Mouse (Mus musculus) left cerebral cortex, adult 2 months (tissue): ENCODE data around the gene Elovl5. TPM values are rescaled to one million over a fixed set of nuclear protein-coding genes. Genes with fewer than 3 reads are reported as not detected.

ENCODE experiments used
- DNase-seq, 2 experiments: peaks; one replicate each; pipeline ENCODE4 v3.0.0; 2021 to 2022; ENCODE audit warnings: low spot score in 2 of 2, mixed read lengths in 1 of 2; ENCODE audit errors: extremely low spot score in 1 of 2
- H3K27ac ChIP-seq: fragments of 200-600 bp; 2 replicates; pipeline ENCODE4 v1.8.1; 2022
- H3K4me3 ChIP-seq: fragments of 200-600 bp; 2 replicates; pipeline ENCODE4 v1.8.1; 2022
- CTCF ChIP-seq: fragments of 200-600 bp; IDR thresholded peaks from 2 replicates; pipeline ENCODE4 v1.8.1; 2022; ENCODE audit warnings: antibody characterized with exemption, mild to moderate bottlenecking, moderate library complexity
- intact Hi-C: fragments of 180-260 bp; cut with DNase I; formaldehyde crosslinking; loops from one replicate; pipeline ENCODE4 v1.15.1; 2025
- long read RNA-seq, 2 experiments: library from polyadenylated mRNA; stranded (forward); transcript quantifications; one replicate each; pipeline ENCODE4 v2.0.0; 2021; ENCODE audit warnings: borderline mapping rate in 2 of 2
- total RNA-seq, 2 experiments: library from RNA; stranded (reverse); gene quantifications; 2 replicates each; pipeline ENCODE4 v1.2.3; 2021

Elovl5 gene
- total RNA-seq: 10 to 100 TPM; 60.4 to 62.7 TPM
- long read RNA-seq, experiment 1, transcript Elovl5-201 (8 exons, 2,782 nt): major isoform, 45 of 65 reads
- long read RNA-seq, experiment 1, partial matches to known transcripts: 14 of 65 reads
- long read RNA-seq, experiment 1, other reads (novel, unspliced or antisense): 6 of 65 reads
- long read RNA-seq, experiment 2, transcript Elovl5-201 (8 exons, 2,782 nt): major isoform, 50 of 70 reads
- long read RNA-seq, experiment 2, partial matches to known transcripts: 16 of 70 reads
- long read RNA-seq, experiment 2, other reads (novel, unspliced or antisense): 4 of 70 reads

DNA sequence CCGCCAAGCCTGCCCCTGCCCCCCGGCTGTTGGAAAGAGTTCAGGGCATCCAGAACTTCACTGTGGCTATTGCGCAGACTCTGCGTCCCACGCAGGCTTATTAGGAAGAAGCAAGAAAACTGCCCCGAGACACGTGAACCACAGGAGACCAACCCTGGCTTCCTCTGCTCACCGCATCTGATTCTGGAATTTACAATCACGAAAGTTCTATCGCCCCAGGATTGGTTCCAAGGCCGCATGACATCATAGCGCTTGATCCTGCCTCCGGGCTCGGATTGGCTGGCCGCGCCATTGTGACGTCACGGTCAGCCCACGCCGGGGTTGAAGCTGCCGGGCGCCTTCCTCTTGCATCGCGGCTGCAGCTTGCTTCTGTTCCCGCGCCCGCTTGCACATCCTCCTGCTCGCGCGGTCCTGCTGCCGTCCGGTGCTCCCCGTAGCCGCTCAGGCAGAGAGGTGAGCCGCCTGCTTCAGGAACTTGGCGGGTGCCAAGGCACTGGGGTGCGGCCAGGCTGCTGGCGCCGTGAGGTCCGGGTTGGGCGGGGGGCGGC is at the start of gene Elovl5:
Elovl5 (plus strand) TSS at position 291 of the 548 bp plus-strand sequence.
- Histone ChIP-seq H3K4me3 (peak within 1 kb of the TSS; percentile 81), H3K27ac (peak within 1 kb of the TSS; percentile 87)
- DNase-seq: peak; percentile 97 to 98
- intact Hi-C loops: loop anchor here (2.0 to 5.0 kb wide), 4 partner anchors 50 to 190 kb away; partner anchors contain the start of genes Fbxo9, Gclc and Ick
- TF ChIP-seq CTCF: no peak; the same call in 1 of the 2 replicates

DNA sequence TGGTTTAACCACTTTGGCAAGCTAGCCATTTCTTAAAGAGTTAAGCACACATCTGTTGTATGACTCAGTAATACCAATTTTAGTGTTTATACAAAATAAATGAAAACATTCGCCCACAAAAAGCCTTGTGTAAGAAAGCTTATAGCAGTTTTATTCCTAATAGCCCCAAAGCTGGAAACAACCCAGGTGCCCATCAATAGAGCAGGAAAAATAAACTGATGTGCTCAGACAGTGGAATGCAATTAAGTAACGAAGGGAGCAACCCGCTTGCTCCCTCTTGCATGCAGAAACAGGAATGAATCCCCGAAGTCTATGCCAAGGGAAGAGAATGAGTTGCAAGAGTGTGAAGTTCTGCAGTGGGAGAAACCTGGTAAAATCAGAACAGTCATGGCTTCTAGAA is 25.7 kb upstream of the Elovl5 start:
- intact Hi-C loops: no loop called here
- no peak for DNase-seq
- no peak overlapping the region for H3K27ac ChIP-seq
- H3K4me3 ChIP-seq: no peak overlapping the region
- TF ChIP-seq CTCF: no peak

DNA sequence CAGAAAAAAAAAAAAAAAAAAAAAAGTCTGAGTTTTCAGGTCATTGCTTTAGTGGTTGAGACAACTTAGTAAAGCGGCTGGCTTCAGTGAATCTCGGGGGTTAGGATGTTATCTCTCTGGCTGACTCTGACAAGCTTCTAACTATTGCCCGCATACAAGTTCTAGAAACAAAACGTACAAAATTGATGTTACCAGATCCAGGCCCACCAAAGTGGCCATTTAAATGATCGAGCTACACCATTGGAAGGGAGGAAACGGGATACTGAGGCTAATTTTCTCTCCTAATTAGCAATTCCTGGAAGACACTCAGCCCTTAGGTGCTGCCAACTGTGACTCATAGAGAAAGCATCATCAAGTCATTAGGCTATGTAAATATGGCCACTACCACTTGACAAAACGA is 18.6 kb upstream of the Elovl5 start:
- Histone ChIP-seq H3K27ac (no peak overlapping the region), H3K4me3 (no peak overlapping the region)
- intact Hi-C loops: no loop called here
- DNase-seq: no peak
- TF ChIP-seq CTCF: no peak

DNA sequence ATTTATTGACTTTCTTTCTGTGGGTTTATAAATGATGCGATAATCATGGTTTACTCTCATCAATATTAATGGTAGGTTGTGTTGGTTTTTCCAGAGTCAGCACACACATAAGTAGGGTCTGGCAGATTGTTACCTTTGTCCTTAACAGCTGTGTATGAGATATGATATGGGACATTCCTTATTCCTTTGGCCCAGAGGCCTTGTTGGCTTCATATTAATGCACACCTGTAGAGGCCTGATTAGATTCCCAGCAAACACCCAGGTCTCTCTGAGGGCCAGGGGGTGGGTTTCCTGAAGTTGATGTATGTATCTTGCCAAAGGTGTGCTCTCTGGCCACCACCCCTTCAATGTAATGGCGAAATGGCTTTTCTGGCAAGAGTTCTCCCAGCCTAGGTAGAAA is 13.0 kb upstream of the Elovl5 start:
- no peak overlapping the region for H3K4me3 ChIP-seq
- intact Hi-C loops: no loop called here
- TF ChIP-seq CTCF: no peak
- DNase-seq: no peak
- no peak overlapping the region for H3K27ac ChIP-seq

DNA sequence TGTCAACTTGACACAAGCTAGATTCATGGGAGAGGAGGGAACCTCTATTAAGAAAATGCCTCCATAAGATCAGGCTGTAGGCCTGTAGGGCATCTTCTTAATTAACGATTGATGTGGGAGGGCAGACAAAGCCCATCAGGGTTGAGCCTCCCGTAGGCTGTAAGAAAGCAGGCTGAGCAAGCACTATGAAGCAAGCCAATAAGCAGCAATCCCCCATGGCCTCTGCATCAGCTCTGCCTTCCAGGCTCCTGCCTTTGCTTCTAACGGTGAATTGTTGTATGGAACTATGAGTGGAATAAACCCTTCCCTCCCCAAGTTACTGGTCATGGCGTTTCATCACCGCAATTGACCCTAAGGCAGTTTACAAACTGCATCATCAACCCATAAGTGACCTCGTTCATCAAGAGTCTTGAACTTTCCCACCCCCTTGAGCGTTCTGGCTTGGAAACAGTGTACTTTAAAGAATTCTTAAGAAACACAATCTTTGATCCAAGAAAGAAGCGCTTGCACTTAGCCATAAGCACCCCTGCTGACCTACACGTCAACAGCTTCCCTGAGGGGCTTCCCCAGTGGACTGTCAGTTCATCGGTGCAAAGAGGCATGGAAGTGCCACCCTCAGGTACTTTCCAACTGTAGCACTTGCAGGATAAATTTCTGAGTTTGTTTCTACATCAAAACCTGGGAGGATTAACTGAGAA is 7.4 kb upstream of the Elovl5 start:
- no peak for DNase-seq
- H3K4me3 ChIP-seq: peak overlapping the region; percentile 72
- intact Hi-C loops: loop anchor here (2.0 to 5.0 kb wide), 2 partner anchors 102 to 265 kb away; no protein-coding TSS in a partner anchor
- peak overlapping the region; percentile 92 for H3K27ac ChIP-seq
- TF ChIP-seq CTCF: no peak

DNA sequence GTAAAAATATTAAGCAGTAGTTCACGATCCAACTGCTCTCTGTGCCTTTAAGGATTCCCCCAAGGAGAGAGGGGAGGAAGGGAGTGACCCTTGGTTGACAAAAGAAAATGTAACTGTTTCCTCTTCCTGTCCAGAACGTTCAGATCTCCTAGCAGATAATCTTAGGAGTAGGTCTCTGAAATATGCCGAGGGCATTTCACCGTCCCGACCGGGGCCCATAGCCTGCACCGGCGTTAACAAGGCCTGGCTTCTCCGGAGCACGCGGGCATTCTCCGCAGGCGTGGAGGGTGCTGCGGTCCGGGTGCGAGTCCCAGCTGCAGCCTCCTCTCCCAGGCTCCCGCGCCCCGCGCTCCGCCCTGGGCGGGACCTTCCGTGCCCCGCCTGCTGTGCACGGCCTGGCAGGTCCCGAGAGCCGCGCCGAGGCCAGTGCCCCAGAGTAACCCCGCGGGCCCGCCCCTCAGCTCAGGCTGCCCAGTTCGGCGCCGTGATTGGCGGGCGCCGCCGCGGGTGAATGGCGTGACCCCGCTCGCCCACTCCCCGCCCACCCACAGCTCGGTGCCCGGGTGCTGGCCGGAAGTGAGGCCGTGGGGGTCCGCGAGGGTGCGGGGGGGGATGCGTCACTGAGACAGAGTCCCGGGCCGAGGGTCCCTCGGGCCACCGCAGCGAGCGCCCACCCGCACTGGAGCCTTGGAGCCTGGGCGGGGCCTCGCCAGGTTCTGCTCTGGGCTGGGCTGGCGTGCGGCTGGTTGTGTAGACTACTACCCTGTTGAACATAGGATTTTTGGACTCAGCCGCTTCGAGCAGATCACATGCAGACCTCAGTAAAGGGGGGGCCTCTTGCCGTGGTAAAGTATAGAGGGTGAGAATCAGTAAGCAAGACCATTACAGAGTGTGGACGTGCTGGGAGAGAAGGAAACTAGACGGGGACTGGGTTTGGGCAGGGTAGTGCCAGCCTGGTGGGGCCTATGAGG is 6.6 kb upstream of the Elovl5 start:
- DNase-seq: peak; percentile 82 to 88
- no peak for TF ChIP-seq CTCF
- Histone ChIP-seq H3K4me3 (peak overlapping the region; percentile 72), H3K27ac (peak overlapping the region; percentile 92)
- intact Hi-C loops: loop anchor here (2.0 to 5.0 kb wide), 2 partner anchors 103 to 264 kb away; no protein-coding TSS in a partner anchor

DNA sequence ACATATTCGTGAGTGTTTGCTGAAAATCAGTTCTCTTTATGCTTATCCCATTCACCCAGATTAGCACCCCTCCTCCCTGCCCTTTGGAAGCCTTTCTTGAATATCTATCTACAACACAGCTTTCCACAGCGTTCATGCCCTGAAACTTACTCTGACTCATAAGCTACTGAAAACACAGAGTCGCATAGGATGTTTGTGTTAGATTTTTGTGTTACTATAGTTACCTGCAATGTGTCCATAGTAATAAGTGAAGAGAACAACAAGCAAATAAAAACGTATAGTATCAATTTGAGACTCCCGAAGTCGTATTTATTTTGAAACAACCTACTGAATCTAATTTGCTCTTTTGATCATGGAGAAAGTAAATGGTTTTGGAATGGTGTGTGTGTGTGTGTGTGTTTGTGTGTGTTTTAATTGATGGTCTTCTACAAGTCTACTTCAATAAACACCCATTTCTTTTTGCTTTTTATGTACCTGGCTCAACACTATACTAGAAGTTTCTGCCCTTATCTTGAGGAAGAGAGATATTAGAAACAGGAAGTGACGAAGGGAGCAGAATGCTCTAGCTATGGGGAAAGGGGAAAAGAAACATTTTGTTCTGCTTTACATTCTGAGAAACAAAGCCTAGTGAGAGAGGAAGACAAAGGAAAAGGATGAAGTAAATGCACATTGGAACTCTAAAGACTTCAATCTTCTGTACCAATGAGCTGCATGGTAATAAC is 5.5 kb upstream of the Elovl5 start:
- no peak for DNase-seq
- intact Hi-C loops: loop anchor here (2.0 to 5.0 kb wide), 2 partner anchors 104 to 263 kb away; no protein-coding TSS in a partner anchor
- TF ChIP-seq CTCF: no peak
- Histone ChIP-seq H3K27ac (peak overlapping the region; percentile 92), H3K4me3 (peak overlapping the region; percentile 72)

DNA sequence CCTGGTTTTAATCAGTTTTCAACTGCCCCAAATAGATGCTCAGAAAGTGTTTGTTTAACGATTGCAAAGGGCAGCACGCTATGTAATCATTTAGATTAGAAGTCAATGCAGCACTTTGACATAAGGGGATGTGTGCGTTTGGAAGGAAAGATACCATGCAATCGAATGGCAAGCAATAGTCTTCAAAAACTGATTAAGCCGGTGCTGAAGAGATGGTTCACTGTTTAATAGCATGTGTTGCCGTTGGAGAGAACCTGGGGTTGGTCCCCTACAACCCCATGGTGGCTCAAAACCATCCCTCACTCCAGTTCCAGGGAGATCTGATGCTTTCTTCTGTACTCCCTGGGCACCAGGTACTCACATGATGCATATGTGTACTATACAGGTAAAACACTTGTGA is 4.9 kb upstream of the Elovl5 start:
- intact Hi-C loops: loop anchor here (5.0 kb wide), 1 partner anchor 105 kb away; no protein-coding TSS in a partner anchor
- DNase-seq: no peak
- no peak for TF ChIP-seq CTCF
- Histone ChIP-seq H3K4me3 (no peak overlapping the region), H3K27ac (no peak overlapping the region)

DNA sequence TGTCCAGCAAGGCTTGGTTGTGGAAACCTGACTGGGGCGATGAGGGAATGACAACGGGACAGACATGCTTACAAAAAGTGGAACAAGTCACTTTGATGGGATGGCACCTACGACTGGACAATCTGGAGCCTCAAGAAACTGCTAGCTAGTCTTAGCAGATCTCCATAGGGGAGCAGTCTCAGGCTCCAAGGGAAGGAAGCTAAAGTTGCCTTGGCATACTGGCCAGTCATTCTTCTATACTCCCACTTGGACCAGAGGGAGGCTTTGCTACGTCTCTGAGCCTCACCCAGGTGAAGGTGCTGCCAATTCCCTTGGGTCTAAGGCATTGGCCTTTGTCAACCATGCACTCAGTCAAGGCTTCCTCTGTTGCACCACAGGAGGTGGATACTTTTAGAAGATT is 2.5 kb upstream of the Elovl5 start:
- no peak for DNase-seq
- no peak overlapping the region for H3K4me3 ChIP-seq
- no peak overlapping the region for H3K27ac ChIP-seq
- intact Hi-C loops: loop anchor here (5.0 kb wide), 3 partner anchors 107 to 193 kb away; partner anchors contain the start of genes Fbxo9, Gclc and Ick
- TF ChIP-seq CTCF: no peak

DNA sequence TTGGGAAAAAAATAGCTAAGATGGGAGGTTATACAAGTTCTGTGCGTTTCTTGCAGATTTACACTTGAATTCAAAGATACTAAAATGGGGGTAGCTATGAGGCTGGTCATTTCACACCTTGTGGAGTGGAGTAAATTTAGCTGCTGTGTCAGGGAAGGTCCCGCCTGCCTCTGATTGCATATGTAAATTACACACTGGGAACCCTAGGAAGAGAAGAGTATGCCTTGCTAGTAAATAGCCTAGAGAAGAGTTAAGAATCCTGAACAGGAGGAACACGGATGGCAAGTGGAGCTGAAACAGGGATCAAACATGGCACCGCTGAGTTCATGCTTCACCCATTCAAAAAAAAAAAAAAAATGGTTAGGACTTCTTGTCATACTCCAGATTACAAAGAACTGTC is 1.4 kb upstream of the Elovl5 start:
- DNase-seq: no peak
- Histone ChIP-seq H3K27ac (no peak overlapping the region), H3K4me3 (no peak overlapping the region)
- intact Hi-C loops: loop anchor here (2.0 to 5.0 kb wide), 4 partner anchors 51 to 192 kb away; partner anchors contain the start of genes Fbxo9, Gclc and Ick
- no peak for TF ChIP-seq CTCF
